Mouse (Mus musculus) heart, embryonic 11.5 days (tissue): Measurements from ENCODE around the gene Asgr1. TPM values are rescaled to one million over a fixed set of nuclear protein-coding genes. Genes with fewer than 3 reads are reported as not detected.
"Not testable (repeated sequence)": the region's sequence is repeated elsewhere in the genome, so short reads cannot be mapped to it uniquely, and the experiment has no call there.

Experiments
- ATAC-seq: fragments of 200-750 bp; cut with Nextera tagmentation; replicated peaks from 2 replicates; pipeline ENCODE4 v1.8.0; 2017; ENCODE audit warnings: moderate library complexity; ENCODE audit not compliant: insufficient number of reproducible peaks, low FRiP score, low TSS enrichment
- H3K27ac ChIP-seq: fragments of 300-500 bp; sonication (generic); 2 replicates; pipeline ENCODE4 v1.5.1; 2014; ENCODE audit warnings: mild to moderate bottlenecking, low read depth, low read length
- H3K27me3 ChIP-seq: fragments of 300-500 bp; sonication (generic); 2 replicates; pipeline ENCODE4 v1.6.1; 2014; ENCODE audit warnings: mild to moderate bottlenecking, low read length, mixed read lengths; ENCODE audit not compliant: control insufficient read depth, insufficient read depth
- H3K36me3 ChIP-seq: fragments of 300-500 bp; sonication (generic); 2 replicates; pipeline ENCODE4 v1.6.1; 2014; ENCODE audit warnings: mild to moderate bottlenecking, low read length, moderate library complexity, mixed read lengths; ENCODE audit not compliant: control insufficient read depth, insufficient read depth
- H3K4me1 ChIP-seq: fragments of 300-500 bp; sonication (generic); 2 replicates; pipeline ENCODE4 v1.6.1; 2014; ENCODE audit warnings: low read length; ENCODE audit not compliant: control insufficient read depth, insufficient read depth
- H3K4me2 ChIP-seq: fragments of 300-500 bp; sonication (generic); 2 replicates; pipeline ENCODE4 v1.6.1; 2014; ENCODE audit warnings: mild to moderate bottlenecking, moderate library complexity
- H3K4me3 ChIP-seq: fragments of 300-500 bp; sonication (generic); 2 replicates; pipeline ENCODE4 v1.5.1; 2014; ENCODE audit warnings: low read depth, low read length
- H3K9ac ChIP-seq: fragments of 300-500 bp; sonication (generic); 2 replicates; pipeline ENCODE4 v1.6.1; 2014; ENCODE audit warnings: mild to moderate bottlenecking, low read depth, low read length, moderate library complexity
- H3K9me3 ChIP-seq: fragments of 300-500 bp; sonication (generic); replicated peaks from 2 replicates; pipeline ENCODE4 v1.6.1; 2016; ENCODE audit warnings: low read length; ENCODE audit not compliant: control insufficient read depth
- WGBS: fragments of 180-500 bp; shearing (Covaris S2); extraction: QIAGEN DNeasy Blood & Tissue Kit; methylation state at CpG from one replicate; pipeline ENCODE4 v1.1.7; 2014; ENCODE audit not compliant: insufficient replicate concordance; 5-methylcytosine and 5-hydroxymethylcytosine counted together
- polyA plus RNA-seq: library from polyadenylated mRNA; unstranded; fragments of >200 nt; fragmentation: Nextera tagmentation; extraction: Ambion mirVana; gene quantifications from 2 replicates; pipeline ENCODE4 v1.2.1, GENCODE M21; 2014

Asgr1 gene
- polyA plus RNA-seq, 1 experiment from 2014 or later = 0.13 TPM

DNA sequence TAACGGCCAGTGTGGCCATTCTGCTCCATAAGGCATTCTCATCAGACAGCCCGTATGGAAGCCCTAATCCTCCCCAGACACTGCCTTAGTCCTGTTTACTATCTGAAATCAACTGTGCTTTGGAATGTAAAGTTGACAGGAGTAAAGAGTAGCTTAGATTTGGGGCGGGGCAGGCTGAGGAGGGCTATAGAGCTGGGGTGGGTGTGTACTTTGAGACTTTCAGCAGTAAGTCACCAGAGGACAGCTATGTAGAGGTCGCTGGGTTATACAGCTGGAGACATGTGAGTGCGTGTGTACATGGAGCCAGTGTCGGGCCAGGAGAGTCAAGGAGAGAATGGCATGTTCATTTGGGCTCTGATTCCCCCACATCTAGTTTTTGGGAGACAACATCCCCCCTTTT lies 6.0 kb downstream of the Asgr1 start:
- Histone ChIP-seq H3K4me2 (no peak overlapping the region), H3K27ac (no peak overlapping the region), H3K36me3 (no peaks in the 10 kb centered on the region), H3K4me1 (0 out of 2 replicates have a peak, but pooled peaks cover 4% of the 10 kb centered on the region), H3K9me3 (no peaks in the 10 kb centered on the region), H3K4me3 (no peak overlapping the region), H3K9ac (no peak overlapping the region), H3K27me3 (no peaks in the 10 kb centered on the region)
- 38% methylated on average over 6 of the region's 6 CpGs for WGBS
- no peak for ATAC-seq

DNA sequence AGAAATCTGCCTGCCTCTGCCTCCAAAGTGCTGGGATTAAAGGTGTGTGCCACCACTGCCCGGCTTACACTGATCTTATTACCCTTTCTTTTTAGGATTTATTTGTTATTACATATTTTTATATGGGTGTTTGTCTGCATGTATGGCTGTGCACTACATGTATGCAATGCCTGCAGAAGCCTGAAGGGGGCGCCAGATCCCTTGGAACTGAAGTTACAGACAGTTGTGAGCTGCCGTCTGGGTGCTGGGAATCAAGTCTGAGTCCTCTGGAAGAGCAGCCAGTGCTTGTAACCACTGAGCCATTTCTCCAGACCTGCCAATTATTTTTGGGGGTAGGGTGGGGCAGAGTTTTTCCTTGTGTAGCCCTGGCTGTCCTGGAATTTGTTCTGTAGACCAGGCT lies 9.2 kb downstream of the Asgr1 start:
- H3K9ac ChIP-seq = no peak overlapping the region
- no peak overlapping the region for H3K27ac ChIP-seq
- H3K4me1 ChIP-seq = peaks cover 5% of the 10 kb centered on the region; the same call in 1 of the 2 replicates
- no peaks in the 10 kb centered on the region for H3K9me3 ChIP-seq
- WGBS = 63% methylated on average over 3 of the region's 3 CpGs
- no peaks in the 10 kb centered on the region for H3K36me3 ChIP-seq
- no peak overlapping the region for H3K4me2 ChIP-seq
- H3K4me3 ChIP-seq = no peak overlapping the region
- H3K27me3 ChIP-seq = no peaks in the 10 kb centered on the region
- ATAC-seq = no peak

DNA sequence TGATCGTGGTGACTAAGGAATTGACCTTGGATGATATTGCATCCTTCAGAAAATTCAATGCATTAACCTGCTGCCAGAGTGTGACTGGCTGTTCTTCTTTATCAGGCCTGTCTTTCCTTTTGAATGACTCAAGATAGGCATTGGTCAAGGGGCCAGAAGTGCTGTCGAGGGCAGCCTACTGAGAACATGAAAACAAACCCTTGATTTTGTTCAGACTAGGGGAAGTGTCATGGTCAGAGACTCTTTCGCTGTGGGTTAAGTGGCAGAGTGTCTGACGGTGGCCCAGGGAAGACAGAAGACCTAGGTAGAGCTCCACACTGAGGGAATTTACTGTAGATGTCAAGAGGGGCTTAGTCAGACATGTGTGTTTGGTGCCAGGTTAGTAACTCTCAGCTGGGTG lies 12.8 kb downstream of the Asgr1 start:
- Histone ChIP-seq H3K9me3 (no peaks in the 10 kb centered on the region), H3K27ac (no peak overlapping the region), H3K4me1 (peaks cover 5% of the 10 kb centered on the region; the same call in 1 of the 2 replicates), H3K27me3 (no peaks in the 10 kb centered on the region), H3K4me3 (no peak overlapping the region), H3K36me3 (no peaks in the 10 kb centered on the region), H3K9ac (no peak overlapping the region), H3K4me2 (no peak overlapping the region)
- no peak for ATAC-seq
- WGBS = 35% methylated on average over 4 of the region's 4 CpGs

DNA sequence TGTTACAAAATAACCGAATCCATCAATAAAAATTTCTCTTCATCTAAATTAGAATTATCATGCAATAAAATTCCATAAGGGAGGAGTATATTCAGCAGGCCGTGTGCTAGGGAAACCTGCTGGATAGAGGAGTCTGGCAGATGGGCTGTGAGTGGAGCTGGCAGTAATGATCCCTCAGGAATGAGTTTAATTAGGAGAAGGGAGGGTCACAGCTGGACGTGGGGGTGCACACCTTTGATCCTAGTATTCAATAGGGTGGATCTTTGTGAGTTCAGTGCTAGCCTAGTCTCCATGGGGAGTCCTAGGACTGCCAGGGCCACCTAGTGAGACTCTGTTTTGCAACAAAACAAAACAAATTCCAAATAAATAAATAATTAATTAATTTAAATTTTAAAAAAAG lies 14.4 kb downstream of the Asgr1 start:
- peaks cover 5% of the 10 kb centered on the region; the same call in 1 of the 2 replicates for H3K4me1 ChIP-seq
- ATAC-seq = no peak

DNA sequence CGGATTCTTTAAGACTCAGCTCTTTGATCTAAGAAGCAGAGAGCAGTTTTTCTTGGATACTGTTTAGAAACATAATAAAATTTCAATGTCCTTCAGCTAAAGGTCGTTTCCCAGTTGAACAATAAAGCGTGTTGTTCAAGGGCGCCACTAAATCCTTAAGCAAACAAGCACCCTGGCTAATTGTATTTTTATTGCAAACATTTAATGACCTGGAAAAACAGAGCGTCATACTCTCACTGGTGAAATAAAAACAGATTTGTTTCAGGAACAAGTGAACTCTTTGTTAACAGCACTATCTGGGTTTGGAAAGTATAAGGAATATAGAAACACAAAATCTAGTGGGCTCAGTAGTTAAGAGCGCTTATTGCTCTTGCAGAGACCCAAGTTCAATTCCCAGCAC lies 16.2 kb downstream of the Asgr1 start:
- no peak overlapping the region for H3K27ac ChIP-seq
- no peaks in the 10 kb centered on the region for H3K9me3 ChIP-seq
- H3K4me1 ChIP-seq = peaks cover 7% of the 10 kb centered on the region; the same call in 1 of the 2 replicates
- no peak overlapping the region for H3K4me2 ChIP-seq
- no peak for ATAC-seq
- H3K9ac ChIP-seq = no peak overlapping the region
- no peaks in the 10 kb centered on the region for H3K36me3 ChIP-seq
- no peak overlapping the region for H3K4me3 ChIP-seq
- H3K27me3 ChIP-seq = no peaks in the 10 kb centered on the region; the same call in 1 of the 2 replicates
- WGBS = 69% methylated on average over 6 of the region's 6 CpGs

More for the DNA sequence above, 14.4 kb downstream of the Asgr1 start:
- no peak overlapping the region for H3K9ac ChIP-seq
- no peaks in the 10 kb centered on the region for H3K9me3 ChIP-seq
- no peaks in the 10 kb centered on the region for H3K36me3 ChIP-seq
- no peak overlapping the region for H3K27ac ChIP-seq
- H3K27me3 ChIP-seq = no peaks in the 10 kb centered on the region; the same call in 1 of the 2 replicates
- H3K4me2 ChIP-seq = no peak overlapping the region
- 62% methylated on average over 3 of the region's 3 CpGs for WGBS
- no peak overlapping the region for H3K4me3 ChIP-seq

DNA sequence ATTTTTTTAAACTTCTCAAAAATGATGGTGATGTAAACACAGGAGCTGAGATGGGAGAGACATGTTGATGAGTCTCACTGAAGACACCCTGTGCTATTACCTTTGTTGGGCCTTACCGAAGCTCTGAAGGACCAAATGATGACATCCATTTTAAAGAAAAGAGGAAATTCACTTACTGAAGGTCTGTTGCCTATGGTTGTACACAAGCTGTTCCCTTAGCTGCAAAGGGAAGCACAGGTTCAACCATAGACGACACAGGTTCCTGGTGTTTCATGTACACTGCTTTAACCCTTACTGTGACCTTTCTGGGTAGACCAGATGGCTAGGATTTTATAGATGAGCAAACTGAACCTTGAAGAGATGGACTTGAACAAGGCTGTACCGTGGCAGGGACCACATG lies 16.7 kb downstream of the Asgr1 start:
- not testable (repeated sequence) for H3K27ac ChIP-seq, H3K4me1 ChIP-seq, ATAC-seq, H3K9ac ChIP-seq, H3K36me3 ChIP-seq, H3K27me3 ChIP-seq, H3K4me3 ChIP-seq, H3K9me3 ChIP-seq, H3K4me2 ChIP-seq
- WGBS = 84% methylated on average over 3 of the region's 3 CpGs

DNA sequence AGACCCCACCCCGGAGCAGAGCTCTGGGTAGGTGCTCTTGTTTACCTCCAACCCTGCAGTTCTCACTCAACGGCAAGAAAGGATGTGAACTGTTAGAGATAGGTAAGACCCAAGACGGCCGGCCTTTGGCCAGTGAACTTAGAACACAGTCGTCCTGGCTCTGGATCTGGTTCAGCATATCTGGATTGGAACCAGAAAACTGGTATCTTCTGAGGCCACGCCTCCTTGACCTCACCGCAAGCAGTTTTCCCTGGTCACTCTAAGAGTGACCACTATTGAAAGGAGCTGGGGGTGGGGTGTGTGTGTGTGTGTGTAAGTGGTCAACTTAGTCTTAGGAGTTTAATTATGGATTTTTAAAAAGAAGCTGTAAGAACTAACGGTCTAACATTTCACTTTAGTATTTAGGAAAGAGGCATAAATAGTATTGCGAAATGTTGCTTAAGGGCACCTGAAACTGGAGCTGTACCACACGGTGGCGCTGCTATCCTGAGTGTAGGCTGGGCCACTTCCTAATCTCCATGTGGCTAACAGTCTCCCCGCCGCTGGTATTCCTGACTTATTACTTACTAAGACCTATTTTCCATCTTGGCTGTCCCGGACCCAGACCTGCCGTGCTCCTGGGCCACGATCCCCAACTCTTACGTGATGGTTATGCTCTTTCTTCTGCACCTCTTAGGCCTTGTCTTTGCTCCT lies 20.6 kb downstream of the Asgr1 start:
- peak; percentile 44; the same call in 1 of the 2 replicates for ATAC-seq
- Histone ChIP-seq H3K4me2 (peak overlapping the region; percentile 46), H3K9ac (no peak overlapping the region), H3K4me1 (0 out of 2 replicates have a peak, but pooled peaks cover 2% of the 10 kb centered on the region), H3K27me3 (no peaks in the 10 kb centered on the region; the same call in 1 of the 2 replicates), H3K4me3 (no peak overlapping the region), H3K9me3 (no peaks in the 10 kb centered on the region), H3K27ac (peak overlapping the region; percentile 87; the same call in 1 of the 2 replicates), H3K36me3 (no peaks in the 10 kb centered on the region)
- WGBS = 30% methylated on average over 17 of the region's 17 CpGs

DNA sequence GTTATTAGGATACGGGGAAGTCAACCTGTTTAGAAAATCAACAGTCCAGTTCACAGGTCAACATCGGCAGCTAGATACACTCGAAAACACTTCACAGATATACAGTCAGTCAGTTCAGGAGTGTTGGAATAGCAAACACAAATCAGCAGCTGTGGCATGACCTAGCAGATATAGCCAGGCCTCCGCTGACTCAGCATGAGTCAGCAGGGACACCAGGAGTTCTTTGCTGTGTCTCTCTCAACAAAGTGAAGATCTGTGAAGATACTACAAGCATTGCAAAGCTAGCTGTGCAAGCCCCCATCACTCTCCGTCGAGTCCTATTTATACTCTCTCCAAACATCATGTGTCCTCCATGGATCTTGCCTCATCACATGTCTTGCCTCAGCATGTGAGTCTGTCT lies 21.7 kb downstream of the Asgr1 start:
- Histone ChIP-seq H3K9me3 (no peaks in the 10 kb centered on the region), H3K4me3 (no peak overlapping the region), H3K4me1 (0 out of 2 replicates have a peak, but pooled peaks cover 2% of the 10 kb centered on the region), H3K27ac (peak overlapping the region; percentile 87), H3K27me3 (no peaks in the 10 kb centered on the region; the same call in 1 of the 2 replicates), H3K36me3 (no peaks in the 10 kb centered on the region), H3K9ac (no peak overlapping the region), H3K4me2 (no peak overlapping the region)
- 74% methylated on average over 6 of the region's 6 CpGs for WGBS
- ATAC-seq = peak; percentile 82

DNA sequence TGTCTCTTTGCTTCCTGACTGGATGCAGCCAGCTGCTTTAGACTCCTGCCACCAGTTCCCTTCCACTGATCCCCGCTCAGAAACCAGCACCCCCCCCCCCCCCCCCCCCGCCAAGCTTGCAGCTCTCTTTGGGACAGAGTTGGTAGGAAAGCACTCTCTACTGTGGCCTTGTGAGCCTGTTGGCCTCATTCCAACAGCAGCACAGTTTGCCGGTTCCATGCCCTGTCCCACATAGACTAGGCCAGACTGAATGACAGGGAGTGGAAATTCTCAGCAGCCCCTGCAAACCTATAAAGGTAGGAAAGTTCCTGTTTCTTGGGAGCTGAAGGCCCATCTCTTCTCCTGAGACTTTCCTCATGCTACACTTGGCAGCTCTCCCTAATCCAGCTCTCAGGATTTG lies 23.6 kb downstream of the Asgr1 start:
- whole genome bisulfite sequencing = 31% methylated on average over 3 of the region's 3 CpGs
- no peak for ATAC-seq
- H3K27ac ChIP-seq = no peak overlapping the region
- no peak overlapping the region for H3K9ac ChIP-seq
- H3K4me3 ChIP-seq = no peak overlapping the region
- no peak overlapping the region for H3K4me2 ChIP-seq
- no peaks in the 10 kb centered on the region for H3K9me3 ChIP-seq
- H3K27me3 ChIP-seq = no peaks in the 10 kb centered on the region; the same call in 1 of the 2 replicates
- no peaks in the 10 kb centered on the region for H3K36me3 ChIP-seq
- H3K4me1 ChIP-seq = 0 out of 2 replicates have a peak, but pooled peaks cover 2% of the 10 kb centered on the region
